Mouse (Mus musculus): Measurements from ENCODE around the gene Rrbp1.
A peak's percentile ranks its signal among the peaks of the same experiment; 100 is the strongest.

The Rrbp1 gene

DNA sequence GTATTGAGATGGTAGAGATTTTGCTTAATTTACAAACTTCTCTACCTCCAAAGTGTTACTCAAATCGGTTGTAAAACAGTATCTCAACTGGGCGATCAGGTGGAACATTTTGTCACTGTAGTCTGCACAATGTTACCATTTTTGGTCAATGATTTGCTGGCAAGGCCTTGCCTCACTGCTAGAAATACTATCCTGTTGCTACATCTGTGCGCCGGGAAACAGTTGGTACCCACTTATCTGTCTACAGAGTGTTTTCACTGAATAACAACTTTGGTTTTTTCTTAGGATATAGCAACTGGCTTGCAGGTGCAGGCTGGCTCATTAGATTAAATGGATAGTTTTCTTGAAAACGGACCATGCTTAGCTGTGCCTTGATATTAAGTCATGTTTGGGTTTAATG is 94.8 kb downstream of the Rrbp1 start:
- no peak for DNase-seq (ENCODE audit: low read depth, low spot score)

DNA sequence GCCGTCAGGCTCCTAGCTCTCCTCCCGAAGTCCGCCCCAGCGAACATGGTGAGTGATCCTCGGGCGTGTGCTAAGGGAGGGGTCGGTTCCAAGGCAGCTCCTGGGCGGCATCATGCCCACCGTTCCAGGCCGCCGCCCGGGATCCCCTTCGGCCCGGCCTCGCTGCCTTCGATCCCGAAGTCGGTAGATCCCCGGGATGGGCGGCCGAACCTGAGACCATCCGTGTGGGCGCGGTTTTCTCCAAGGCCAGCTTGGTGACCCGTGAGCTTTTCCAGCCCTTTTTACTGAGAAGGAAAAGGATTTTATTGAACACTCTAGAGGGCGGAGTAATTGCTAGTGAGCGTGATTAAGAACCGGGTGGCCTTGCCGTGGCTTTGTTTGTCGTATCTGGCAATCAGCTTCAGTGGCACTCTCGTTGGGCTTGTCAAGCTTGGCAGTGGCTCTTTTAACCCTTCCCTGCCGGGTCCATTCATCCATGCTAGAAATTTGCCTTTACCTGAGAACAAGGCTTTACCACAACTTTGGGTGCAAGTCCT is 95.4 kb downstream of the Rrbp1 start:
- DNase-seq (ENCODE audit: low read depth, low spot score), result peak; percentile 29

DNA sequence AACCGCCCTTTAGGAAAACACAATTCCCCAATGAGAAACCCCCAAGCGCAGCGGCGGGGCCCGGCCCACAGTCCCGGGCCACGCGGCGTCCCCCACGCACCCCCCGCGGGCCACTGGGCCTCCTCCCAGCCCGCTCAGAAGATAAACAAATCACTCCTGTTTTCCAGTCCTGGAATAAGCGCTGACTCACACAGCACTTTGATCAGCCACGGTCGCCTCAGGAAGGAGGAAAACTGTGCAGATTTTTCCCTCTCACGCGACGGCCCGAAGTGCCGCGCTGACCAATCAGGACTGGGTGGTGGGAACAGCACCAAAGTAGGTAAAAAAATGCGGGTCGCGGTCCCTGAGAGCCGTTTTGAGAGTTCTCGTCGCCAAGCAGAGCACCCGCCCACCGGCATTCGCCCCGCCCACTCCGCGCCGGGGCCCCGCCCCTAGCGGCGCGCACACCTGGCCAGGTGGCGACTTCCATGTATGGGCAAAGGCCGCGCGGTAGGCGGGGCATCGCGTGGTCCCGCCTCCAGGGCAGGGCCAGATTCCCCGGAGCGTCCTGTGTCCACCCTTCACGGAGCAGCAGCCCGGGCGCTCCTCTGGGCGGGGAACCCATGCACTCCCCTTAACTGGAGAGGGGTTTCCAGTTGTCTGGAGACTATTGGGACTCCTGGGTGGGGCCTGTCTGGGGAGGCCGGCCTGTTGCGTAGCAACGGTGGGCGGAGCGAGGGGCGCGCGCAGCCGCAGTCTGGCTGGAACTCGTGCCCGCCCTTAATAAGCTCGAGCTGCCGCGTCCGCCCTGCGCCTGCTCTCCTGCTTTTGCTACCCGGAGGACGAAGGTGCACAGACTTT is 96.1 kb downstream of the Rrbp1 start, which contains the start of gene Dstn:
Gene Dstn, plus strand, starts transcription at position 561 of the 840 bp plus-strand sequence.
- DNase-seq (ENCODE audit: low read depth, low spot score), result peak; percentile 85

DNA sequence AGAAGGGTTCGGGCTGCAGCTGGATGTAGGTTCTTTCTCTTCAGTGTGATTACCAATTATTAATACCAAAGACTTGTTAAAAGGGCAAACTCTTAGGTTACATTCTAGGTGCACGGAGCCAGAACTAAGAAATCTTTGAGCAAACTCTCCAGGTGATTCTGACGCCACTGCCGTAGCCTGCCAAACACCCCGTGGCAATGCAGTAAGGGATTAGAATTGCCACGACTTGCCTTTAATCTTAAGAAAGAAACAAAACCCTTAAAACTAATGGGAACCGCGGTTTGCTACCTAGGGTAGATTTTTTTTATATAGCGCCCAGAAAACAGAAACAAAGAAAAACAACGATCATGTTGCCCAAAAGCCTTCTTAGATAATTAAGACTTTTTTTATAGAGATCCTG is 96.8 kb downstream of the Rrbp1 start:
- DNase-seq (ENCODE audit: low read depth, low spot score), result no peak

DNA sequence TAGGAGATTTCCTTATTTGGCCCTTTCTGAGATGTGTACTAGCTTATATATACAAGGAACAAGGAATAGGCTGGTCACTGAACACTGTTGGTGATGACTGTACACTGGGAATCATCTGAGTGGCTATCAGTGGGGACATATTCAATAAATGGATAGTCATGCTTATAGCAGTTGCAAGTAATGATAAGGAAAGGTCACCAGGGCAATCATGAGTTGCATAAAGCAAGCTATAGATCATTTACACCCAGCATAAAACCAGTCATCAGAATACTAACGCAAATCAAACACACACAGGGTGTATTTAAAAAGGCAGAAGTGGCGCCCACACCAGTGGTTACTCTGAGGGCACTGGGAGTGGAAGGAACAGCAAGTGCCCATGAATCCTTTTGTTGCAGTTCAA is 98.9 kb downstream of the Rrbp1 start:
- DNase-seq (ENCODE audit: low read depth, low spot score), result no peak

DNA sequence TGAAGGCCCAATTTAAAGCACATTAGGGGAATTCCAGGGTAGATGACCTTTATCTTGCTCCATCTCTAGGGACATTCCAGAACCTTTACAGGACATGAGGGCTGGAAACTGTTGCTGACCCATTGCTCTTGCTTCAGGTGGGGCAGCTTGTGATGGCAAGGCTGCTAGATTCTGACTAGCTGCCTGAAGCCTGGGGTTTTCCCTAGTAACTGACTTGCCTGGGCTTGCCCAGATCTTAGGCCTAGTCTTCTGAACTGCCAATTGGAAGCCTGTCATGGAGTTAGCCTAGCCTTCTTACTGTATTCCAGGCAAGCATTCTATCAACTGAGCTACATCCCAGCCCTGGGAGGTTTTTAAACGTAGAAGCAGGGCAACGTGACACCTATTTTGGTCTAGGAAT is 101.8 kb downstream of the Rrbp1 start:
- DNase-seq (ENCODE audit: low read depth, low spot score), result no peak

DNA sequence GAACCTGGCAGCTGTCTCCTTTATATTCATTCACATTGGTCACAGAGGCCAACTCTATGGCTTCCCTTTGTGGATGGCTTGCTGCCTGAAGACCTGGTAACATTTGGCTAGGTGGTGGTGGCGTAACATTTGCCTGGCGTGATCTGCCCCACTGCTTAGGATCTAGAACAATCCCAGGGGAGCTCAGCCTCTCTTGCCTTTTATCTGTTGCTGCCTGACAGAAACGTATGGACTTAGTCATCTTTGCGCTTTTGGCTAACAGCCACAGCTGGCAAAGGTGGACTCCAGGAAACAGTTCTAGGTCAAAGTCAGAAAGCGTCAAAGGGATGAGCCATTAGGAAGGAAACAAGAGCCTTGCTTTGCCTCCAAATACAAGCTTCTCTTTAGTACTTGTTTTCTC is 106.2 kb downstream of the Rrbp1 start:
- no peak for DNase-seq (ENCODE audit: low read depth, low spot score)

DNA sequence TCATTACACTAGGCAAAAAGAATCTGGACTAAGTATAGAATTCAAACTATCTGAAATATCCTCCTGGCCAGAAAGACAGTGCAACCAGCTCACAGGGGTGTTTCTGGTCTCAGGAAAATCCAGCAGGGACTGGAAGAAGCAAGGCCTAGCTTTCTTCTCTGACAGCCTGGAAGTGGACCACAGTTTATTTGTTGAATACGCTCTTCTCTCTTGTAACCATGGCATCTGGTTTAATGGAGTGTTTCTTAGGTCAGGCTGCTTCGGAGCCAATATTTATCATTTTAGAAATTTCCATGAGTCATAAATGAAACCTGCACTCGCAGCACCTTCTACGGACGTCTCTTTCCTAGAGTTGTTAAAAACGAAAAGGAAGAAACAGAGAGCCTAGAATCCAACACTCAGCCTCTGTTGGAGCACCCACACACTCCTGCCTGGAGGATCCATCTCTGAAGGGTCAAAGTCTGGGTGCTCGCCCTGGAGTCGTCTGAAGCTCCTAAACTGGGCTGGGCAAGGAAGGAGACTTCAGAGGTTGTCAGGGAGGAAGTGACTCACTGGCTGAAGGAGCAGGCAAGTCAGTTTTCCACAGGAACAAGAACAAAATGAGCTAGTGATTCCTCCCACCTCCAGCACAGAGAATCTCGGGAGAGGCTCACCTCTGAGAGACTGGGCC is 107.6 kb downstream of the Rrbp1 start:
- no peak for DNase-seq (ENCODE audit: low read depth, low spot score)

DNA sequence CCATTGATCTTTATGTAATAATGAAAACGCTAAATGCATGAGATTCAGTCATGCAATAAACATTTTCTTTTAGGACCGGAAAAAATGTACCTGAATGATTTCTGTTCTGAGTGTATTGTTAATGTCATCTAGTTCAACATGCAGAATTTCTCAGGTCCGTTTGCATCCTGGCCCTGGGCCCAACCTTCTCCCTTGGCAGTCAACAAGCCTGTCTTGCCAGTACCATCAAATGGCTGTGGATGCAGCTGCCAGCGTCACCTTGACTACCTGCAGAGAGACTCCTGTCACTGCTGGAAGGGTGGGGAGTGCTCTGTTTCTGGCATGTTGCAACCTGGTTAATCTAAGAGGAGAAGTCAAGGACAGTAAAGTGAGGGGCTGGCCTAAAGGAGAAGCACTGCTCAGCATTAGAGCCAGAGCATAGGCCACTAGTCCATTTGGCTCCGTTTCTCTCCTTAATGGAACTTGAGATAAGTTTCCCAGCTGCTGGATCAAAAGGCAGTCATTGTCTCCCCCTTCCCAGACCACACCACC is 110.2 kb downstream of the Rrbp1 start:
- DNase-seq (ENCODE audit: low read depth, low spot score), result no peak

DNA sequence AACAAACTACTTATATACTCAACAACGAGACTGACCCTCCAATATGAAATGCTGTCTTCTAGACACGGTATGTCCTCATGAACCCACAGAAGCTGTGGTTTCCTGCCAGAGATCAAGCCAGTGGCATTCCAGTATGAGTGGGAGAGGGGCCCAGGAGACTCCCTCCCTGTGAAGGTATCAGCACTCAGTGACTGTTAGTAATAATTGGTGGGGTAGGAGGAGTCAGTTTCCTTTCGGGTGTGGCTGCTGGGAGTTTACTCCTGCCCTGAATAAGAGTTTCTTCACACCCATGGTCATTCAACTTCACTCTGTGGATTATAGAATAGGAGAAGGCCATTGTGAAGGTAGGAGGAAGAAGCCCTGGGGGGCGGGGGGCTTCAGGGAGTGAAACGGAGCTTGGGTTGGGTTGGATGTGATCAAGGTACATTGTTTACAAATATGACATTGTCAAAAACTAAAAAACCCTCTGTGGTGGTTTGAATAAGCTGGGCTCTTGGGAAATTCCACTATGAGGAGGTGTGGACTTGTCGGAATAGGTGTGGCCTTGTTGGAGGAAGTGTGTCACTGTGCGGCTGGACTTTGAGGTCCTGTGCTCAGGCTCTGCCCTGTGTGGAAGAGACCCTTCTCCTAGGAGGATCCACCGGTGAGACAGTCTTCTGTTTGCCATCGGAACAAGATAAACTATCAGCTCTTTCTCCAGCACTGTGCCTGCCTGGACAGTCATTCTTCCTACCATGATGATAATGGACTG is 111.4 kb downstream of the Rrbp1 start:
- no peak for DNase-seq (ENCODE audit: low read depth, low spot score)
